ENCODE assay signal across 9 mouse cellular contexts in genomic region chr4:101648745-101649144, GRCm38 (mm10). TPM values are rescaled to one million over a fixed set of nuclear protein-coding genes. Genes with fewer than 3 reads are reported as not detected.
A peak's percentile ranks its signal among the peaks of the same experiment; 100 is the strongest.
DNase-seq lines count a peak whose midpoint lies in the region; ATAC-seq and TF ChIP-seq lines count a peak whose summit lies in the region.
"Had no signal": no experiment of that assay in that cellular context is flagged by ENCODE, and none has a peak within 500 bp of the region (broad histone marks: within the 10 kb centered on the region; RNA-seq: fewer than 3 reads in every experiment).

No protein-coding gene starts in this region.

- peak overlapping the region; percentile 93 for H3K4me3 ChIP-seq in erythroblast, embryonic 14.5 days (replicated peaks)
- H3K4me3 ChIP-seq in C2C12 (ENCODE audit: insufficient read depth, poor library complexity, severe bottlenecking): peak overlapping the region; percentile 80
- peak overlapping the region; percentile 85 for H3K4me3 ChIP-seq in forebrain, embryonic 15.5 days
- H3K4me3 ChIP-seq in liver, embryonic 16.5 days (ENCODE audit: low read depth, low read length): peak overlapping the region; percentile 91

- H3K27ac ChIP-seq in forebrain, embryonic 15.5 days (replicated peaks): 0 out of 2 replicates have a peak overlapping the region, but pooled peaks have one; percentile 95
- H3K27ac ChIP-seq in liver, embryonic 16.5 days (ENCODE audit: low read length): peak overlapping the region; percentile 96

- H3ac ChIP-seq in C2C12 (ENCODE audit: control insufficient read depth, insufficient read length, low read depth): no peak overlapping the region

- DNase-seq in retina, embryonic 14.5 days (ENCODE audit: low spot score): no peak
- no peak for DNase-seq in spleen, postnatal 4 days (ENCODE audit: low spot score in 2 of 2)
- DNase-seq in adrenal gland, postnatal 14 days: no peak
- DNase-seq: gastrocnemius, postnatal 10 days had no signal

- H3K79me2 ChIP-seq in C2C12 (ENCODE audit: control insufficient read depth, insufficient read depth): peaks cover 37% of the 10 kb centered on the region

- H3K9me3 ChIP-seq in erythroblast, embryonic 14.5 days (ENCODE audit: control insufficient read depth, low read length): no peaks in the 10 kb centered on the region
- H3K9me3 ChIP-seq in forebrain, embryonic 15.5 days: no peaks in the 10 kb centered on the region
- H3K9me3 ChIP-seq in liver, embryonic 16.5 days (replicated peaks; ENCODE audit: control insufficient read depth, low read length): no peaks in the 10 kb centered on the region

- peaks cover 70% of the 10 kb centered on the region for H3K4me1 ChIP-seq in erythroblast, embryonic 14.5 days (ENCODE audit: control insufficient read depth)
- H3K4me1 ChIP-seq in forebrain, embryonic 15.5 days: peaks cover 23% of the 10 kb centered on the region
- H3K4me1 ChIP-seq in liver, embryonic 16.5 days (ENCODE audit: control insufficient read depth, low read depth, low read length): peaks cover 48% of the 10 kb centered on the region

- no peak for TF ChIP-seq CTCF in C2C12 (IDR thresholded peaks at IDR 0.05; ENCODE audit: control insufficient read depth, insufficient read depth, insufficient read length)

- ATAC-seq in erythroblast, adult 5-6 weeks (replicated peaks; ENCODE audit: low FRiP score, poor library complexity, severe bottlenecking): no peak
- no peak for ATAC-seq in forebrain, embryonic 15.5 days (replicated peaks)
- ATAC-seq in liver, embryonic 16.5 days (ENCODE audit: low read depth): no peak

- no peaks in the 10 kb centered on the region for H3K27me3 ChIP-seq in erythroblast, embryonic 14.5 days (ENCODE audit: control insufficient read depth)
- H3K27me3 ChIP-seq in C2C12 (ENCODE audit: control insufficient read depth, insufficient read depth, insufficient read length): no peaks in the 10 kb centered on the region
- no peaks in the 10 kb centered on the region for H3K27me3 ChIP-seq in forebrain, embryonic 15.5 days
- H3K27me3 ChIP-seq in liver, embryonic 16.5 days (ENCODE audit: control insufficient read depth, insufficient read depth, low read depth, low read length): no peaks in the 10 kb centered on the region

- H3K4me2 ChIP-seq in forebrain, embryonic 15.5 days (replicated peaks): peak overlapping the region; percentile 59
- H3K4me2 ChIP-seq in liver, embryonic 16.5 days (ENCODE audit: low read depth, low read length): peak overlapping the region; percentile 83

- peaks cover 11% of the 10 kb centered on the region for H3K79me3 ChIP-seq in C2C12 (ENCODE audit: low read depth)

- H3K9ac ChIP-seq in forebrain, embryonic 15.5 days (replicated peaks): peak overlapping the region; percentile 95; the same call in 1 of the 2 replicates
- H3K9ac ChIP-seq in liver, embryonic 16.5 days (ENCODE audit: low read depth, low read length): peak overlapping the region; percentile 95

- WGBS in forebrain, embryonic 15.5 days: 85% methylated on average over 1 of the region's 1 CpGs
- 20% methylated on average over 1 of the region's 1 CpGs for WGBS in liver, embryonic 16.5 days (ENCODE audit: insufficient replicate concordance)

- peaks cover 37% of the 10 kb centered on the region for H3K36me3 ChIP-seq in erythroblast, embryonic 14.5 days (ENCODE audit: control insufficient read depth)
- no peaks in the 10 kb centered on the region for H3K36me3 ChIP-seq in C2C12 (ENCODE audit: control insufficient read depth, insufficient read depth)
- H3K36me3 ChIP-seq in forebrain, embryonic 15.5 days: no peaks in the 10 kb centered on the region
- H3K36me3 ChIP-seq in liver, embryonic 16.5 days (ENCODE audit: control insufficient read depth, insufficient read depth): peaks cover 3% of the 10 kb centered on the region; the same call in 1 of the 2 replicates

TF ChIP-seq in C2C12, 6 proteins besides CTCF, POLR2A, EP300 and RAD21:
- TF ChIP-seq FOSL1 (IDR thresholded peaks at IDR 0.05; ENCODE audit: insufficient read depth, low read length, poor library complexity, severe bottlenecking): no peak
- TF ChIP-seq MYOG (IDR thresholded peaks at IDR 0.05; ENCODE audit: control insufficient read depth, extremely low read depth, insufficient read length): no peak
- no peak for TF ChIP-seq MYOD1 (IDR thresholded peaks at IDR 0.05; ENCODE audit: control insufficient read depth, insufficient read length, low read depth)
- TF ChIP-seq USF1 (IDR thresholded peaks at IDR 0.05; ENCODE audit: low read depth): no peak
- TF ChIP-seq MAX (IDR thresholded peaks at IDR 0.05): no peak
- no peak for TF ChIP-seq CEBPB (IDR thresholded peaks at IDR 0.05; ENCODE audit: low read depth)

RNA-seq across cellular contexts. Expression of gene Leprot, which starts 1.2 kb away (rescaled TPM):
- polyA plus RNA-seq in erythroblast, embryonic 14.5 days (2012): 0.48 and 0.75 TPM in 2 replicates
- total RNA-seq in erythroblast, adult 5-6 weeks (2015; ENCODE audit: low replicate concordance): 16.1 and 21.9 TPM in 2 replicates
- total RNA-seq in erythroblast, adult 5-6 weeks (2017; ENCODE audit: low replicate concordance): 26.3 and 31.0 TPM in 2 replicates
- polyA plus RNA-seq in C2C12 (2012; fragmentation: generic; extraction: Trizol): 41.2 TPM
- 88.7 and 91.6 TPM in 2 replicates for polyA plus RNA-seq in forebrain, embryonic 15.5 days (2015; fragmentation: Nextera tagmentation; extraction: Ambion mirVana)
- 44.1 and 50.6 TPM in 2 replicates for polyA plus RNA-seq in liver, embryonic 16.5 days (2015; fragmentation: Nextera tagmentation; extraction: Ambion mirVana)
- 56.0 and 60.1 TPM in 2 replicates for total RNA-seq in adrenal gland, postnatal 14 days (2021)

Comparison
In these comparisons a context has a peak if more than half of its experiments do, and no peak if none do; other contexts are left out.
1. RNA of gene Leprot, which starts 1.2 kb away (polyA plus RNA-seq): 88.7 to 91.6 TPM in forebrain, embryonic 15.5 days, 44.1 to 50.6 TPM in liver, embryonic 16.5 days and 41.2 TPM in C2C12 (single experiment); 0.48 to 0.75 TPM in erythroblast, embryonic 14.5 days; every median in the first group is over 10 times any median in the second.
2. Peak in every context shown above with its lines, with median percentiles within 50 percentile points of each other: H3K4me3 ChIP-seq.